Mouse (Mus musculus) megakaryocyte, embryonic 14.5 days (primary cell): ENCODE results near the gene Cyp2b19.

ENCODE experiments used
- FLI1 ChIP-seq: IDR thresholded peaks from 2 replicates; pipeline ENCODE4 v1.6.1; 2012; ENCODE audit warnings: low read length, inconsistent platforms, mixed read lengths
- GATA1 ChIP-seq: IDR thresholded peaks from 3 replicates; pipeline ENCODE4 v1.6.1; 2012; ENCODE audit warnings: mixed read lengths, low read length, inconsistent platforms, borderline replicate concordance

DNA sequence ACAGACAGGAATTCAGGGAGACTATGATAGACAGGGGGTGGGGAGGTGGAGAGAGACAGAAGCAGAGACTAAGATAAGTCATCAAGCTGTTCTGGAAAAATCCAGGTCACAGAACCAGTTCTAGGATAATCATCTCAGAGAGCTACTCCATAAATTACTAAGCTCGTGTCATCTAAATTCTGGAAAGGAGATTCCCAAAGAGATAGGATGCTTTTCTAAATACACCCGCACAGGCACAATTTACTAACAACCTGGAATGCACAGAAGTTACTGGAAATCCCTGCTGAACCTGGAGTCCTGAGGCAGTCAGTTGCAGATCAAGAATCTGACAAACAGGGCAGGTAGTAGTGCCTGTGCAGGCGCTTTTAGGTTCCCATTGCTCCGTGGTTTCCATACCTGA lies 13.0 kb upstream of the Cyp2b19 start:
- TF ChIP-seq GATA1: no peak
- TF ChIP-seq FLI1: no peak
